Mouse (Mus musculus): ENCODE data around the gene Asl.

Gene Asl

DNA sequence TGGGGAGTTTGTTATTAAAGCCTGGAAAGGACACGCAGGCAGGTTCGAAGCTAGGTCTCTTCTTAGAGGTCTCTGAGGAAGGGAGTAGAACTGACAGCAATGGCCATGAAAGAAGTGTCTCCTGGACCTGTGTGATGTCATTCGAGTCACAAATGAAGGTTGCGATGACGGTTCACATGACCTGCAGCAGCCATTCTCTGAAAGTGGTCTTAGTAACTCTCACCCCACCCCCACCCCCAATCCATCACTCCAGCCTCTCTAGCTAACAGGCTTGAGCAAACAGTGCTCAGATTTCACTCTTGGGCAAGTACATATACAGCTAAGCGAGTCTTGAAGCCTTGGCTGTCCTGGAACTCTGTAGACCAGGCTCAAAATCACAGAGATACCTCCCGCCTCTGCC lies 25.8 kb downstream of the Asl start:
- no peak for DNase-seq (ENCODE audit: low spot score)

DNA sequence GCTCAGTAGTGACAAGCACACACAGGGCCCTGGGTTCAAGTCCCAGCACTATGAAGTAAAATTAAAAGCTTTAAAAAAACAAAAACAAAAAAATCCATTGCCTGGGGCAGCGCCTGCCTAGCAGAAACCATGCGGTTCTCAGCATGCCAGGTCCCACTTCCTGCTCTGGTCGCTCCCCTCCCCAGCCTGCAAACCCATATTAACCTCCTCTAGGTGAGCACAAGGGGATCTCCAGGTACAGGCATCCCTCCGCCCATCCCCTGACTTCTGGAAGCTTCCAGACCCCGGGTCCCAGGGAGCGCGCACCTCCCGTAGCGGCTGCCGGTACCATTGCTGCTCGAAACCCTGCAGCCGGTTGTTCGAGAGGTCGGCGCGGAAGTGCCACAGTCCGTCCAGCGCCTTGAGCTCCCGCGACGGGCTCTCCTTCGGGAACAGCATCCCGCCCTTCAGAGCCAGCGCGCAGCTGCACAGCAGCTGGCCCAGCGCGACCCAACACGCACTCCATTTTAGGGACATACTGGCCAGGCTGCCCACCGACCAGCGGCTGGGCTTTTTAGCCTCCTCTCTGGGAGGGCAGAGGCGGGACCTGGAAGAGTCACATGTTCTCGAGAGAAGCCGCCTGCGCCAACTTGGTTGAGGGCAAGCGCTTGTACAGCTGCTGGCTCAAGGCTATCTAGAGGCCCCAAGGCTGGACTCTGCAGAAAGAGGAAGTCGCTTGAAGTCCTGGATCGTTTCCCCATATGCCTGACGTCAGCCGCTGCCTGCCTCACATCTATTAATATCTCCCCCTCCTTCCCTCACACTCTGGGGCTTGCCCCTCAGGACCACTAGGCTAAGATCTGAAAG lies 26.5 kb downstream of the Asl start, which contains the start of gene Gusb:
Gene Gusb, minus strand, starts transcription at position 749 of the 846 bp plus-strand sequence.
- DNase-seq (ENCODE audit: low spot score), result peak; percentile 81

DNA sequence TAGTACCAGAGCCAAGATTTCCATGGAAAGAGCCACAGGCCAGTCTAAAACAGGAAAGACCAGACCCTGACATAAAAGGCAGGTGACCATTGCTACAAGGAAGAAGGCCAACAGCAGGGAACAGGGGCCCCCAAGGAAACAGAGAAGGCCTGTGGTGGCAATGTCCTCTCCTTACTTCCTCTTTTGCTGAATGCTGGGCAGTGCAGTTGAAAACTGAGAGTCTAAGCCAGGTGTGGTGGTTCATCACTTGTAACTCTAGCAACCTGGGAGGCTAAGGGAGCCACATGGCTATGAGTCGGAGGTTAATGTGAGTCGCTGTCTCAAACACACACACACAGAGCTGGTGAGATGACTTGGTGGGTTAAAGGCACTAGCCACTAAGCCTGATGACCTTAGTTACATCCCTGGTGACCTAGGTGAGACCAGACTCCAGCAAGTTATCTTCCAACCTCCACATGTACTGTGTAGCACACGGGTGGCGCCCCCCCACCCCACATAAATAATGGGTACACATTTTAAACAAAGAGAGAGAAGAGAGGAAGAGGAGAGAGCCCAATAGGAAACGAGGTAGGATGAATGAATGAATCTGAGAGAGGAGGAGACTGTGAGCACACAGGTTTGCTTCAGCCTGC lies 27.6 kb downstream of the Asl start:
- DNase-seq (ENCODE audit: low spot score), result no peak

DNA sequence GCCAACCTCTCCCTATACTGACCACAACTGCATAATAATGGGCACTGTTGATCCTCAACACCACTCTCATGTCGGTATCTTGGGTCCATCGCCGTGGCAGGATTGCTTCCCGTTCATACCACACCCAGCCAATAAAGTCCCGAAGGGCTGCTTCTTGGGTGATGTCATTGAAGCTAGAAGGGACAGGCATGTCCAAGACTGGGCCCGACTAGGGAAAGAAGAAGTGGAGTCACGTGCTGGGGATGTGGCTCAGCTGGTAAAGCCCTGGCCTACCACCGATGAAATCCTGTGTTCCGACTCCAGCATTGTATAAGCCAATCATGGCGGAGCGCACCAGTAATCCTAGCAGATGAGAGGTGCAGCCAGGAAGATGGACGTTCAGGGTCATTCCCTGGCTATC lies 28.3 kb downstream of the Asl start:
- no peak for DNase-seq (ENCODE audit: low spot score)

DNA sequence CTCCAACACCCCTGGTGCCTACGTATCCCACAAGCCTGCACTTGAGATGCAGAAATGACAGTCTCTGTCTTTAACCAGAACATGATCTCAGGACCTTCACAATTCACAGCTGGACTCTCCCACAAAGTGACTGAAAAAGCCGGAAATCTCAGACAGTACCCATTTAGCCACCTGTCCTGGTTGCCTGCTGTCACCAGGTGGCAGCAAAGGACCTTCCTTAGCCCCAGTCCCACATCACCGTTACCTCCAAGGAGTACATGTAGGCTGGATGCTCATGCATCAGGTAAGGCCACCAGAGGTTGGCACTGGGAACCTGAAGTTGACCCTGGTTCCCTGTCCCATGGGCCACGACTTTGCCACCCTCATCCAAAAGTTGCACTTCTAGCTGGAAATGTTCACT lies 29.9 kb downstream of the Asl start:
- no peak for DNase-seq (ENCODE audit: low spot score)

DNA sequence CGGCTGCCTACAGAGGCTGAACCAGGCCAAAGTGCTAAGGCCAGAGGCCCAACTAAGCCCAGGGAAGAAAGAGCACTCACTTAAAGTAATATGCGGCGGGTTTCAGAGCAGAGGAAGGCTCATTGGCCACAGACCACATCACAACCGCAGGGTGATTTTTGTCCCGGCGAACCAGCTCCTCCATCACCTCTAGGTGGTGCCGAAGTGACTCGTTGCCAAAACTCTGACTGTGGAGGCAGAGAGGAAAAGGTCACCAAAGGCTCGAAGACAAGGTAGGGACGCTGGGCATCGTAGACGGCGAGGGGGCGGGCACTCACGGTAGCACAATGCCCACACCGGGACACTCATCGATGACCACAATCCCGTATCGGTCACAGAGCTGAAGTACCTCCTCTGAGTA lies 31.3 kb downstream of the Asl start:
- DNase-seq (ENCODE audit: low spot score), result no peak

DNA sequence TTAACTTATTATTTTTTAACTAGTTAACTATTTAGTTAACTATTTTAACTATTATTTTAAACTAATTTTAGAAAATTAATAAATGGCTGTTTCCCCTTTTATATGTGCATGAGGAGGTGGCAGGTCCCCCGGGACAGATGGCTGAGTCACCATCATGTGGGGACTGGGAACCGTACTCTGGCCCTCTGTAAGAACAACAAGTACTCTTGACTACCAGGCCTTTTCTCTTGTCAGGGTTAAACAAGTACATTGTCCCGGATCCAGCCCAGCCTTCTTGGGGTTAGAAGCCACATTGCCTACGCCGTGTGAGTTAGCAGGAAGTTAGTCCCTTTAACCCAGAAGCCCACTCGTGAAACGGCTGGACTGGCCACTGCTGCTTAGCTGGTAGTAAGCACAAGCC lies 34.1 kb downstream of the Asl start:
- no peak for DNase-seq (ENCODE audit: low spot score)

DNA sequence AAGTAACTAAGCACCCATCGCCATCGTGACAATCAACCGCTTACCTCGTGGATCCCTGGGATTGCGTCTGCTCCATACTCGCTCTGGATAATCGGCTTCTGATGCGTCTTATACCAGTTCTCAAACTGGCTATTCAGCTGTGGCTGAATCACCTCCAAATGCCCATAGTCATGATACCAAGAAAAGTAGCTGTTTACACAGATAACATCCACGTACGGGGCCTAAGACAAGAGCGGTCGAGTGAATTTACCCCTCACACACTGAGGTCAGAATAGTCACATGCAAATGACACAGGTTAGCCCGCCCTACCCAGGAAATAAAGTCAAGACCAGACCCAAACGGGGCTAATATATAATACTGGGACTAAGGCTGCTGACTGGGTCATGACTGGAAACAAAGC lies 35.7 kb downstream of the Asl start:
- DNase-seq (ENCODE audit: low spot score), result no peak

DNA sequence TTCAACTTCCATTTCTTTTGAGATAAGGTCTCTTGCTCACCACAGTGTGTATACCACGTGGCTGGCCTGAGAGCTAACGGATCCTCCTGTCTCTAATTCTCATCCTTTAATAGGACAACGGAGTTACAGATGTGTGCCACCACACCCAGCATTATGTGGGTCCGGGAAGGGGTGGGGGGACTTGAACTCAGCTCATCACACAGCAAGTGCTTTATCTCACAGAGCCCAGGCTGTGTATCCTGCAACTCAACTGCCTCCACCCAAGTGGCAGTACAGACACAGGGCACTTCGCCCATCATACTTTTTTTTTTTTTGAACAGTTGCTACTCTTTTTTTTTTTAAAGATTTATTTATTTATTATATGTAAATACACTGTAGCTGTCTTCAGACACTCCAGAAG lies 37.1 kb downstream of the Asl start:
- DNase-seq (ENCODE audit: low spot score), result no peak

DNA sequence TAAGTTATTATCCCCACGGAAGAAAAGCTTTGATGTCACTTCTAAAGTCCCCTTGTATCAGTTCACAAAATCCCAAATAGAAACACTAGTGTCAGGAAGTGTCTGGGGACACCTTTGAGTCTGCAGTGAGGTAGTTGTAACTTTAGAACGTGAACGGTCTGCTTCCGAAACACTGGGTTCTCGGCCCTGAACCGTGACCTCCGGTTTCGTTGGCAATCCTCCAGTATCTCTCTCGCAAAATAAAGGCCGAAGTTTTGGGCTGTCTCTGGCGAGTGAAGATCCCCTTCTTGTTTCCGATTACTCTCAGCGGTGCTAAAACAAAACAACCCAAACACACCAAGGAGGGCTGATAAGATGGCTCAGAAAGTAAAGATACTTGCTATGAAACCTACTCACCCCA lies 39.7 kb downstream of the Asl start:
- DNase-seq (ENCODE audit: low spot score), result no peak

DNA sequence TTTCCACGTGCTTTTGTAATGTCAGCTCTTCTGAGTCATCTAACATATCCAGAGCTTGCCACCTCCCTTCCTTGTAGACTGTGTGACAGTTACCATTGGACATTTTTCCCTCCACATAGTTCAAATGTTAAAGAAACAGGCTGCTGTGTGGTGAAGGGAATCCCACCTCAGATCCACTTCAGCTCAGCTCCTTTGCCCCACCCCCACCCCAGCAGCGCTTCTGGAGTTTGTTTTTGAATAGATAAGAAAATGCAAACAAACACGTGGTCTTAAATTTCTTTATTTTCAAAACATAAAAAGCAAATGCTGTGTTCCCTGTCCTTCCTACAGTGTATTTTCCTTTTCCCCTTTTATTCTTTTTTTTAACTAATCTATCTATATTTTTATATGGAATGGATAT lies 48.8 kb downstream of the Asl start:
- DNase-seq (ENCODE audit: low spot score), result no peak

DNA sequence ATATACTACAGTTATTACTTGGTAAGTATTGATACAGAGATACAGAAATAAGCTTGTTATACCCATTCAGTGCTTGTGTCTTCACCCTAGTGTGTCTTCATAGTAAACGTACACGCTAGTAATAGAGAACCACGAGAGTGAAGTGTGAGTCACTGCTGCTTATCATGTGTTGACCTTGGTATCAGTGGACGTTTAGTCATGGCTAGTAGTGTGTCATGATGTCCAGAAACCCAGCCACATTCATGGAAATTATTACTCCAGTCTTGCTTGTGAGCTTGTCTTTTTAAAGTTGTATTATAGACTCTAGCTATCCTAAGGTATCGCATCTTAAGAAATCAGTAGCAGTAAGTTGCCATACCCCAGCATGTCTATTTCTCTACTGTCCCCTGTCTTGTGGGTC lies 50.4 kb downstream of the Asl start:
- no peak for DNase-seq (ENCODE audit: low spot score)

DNA sequence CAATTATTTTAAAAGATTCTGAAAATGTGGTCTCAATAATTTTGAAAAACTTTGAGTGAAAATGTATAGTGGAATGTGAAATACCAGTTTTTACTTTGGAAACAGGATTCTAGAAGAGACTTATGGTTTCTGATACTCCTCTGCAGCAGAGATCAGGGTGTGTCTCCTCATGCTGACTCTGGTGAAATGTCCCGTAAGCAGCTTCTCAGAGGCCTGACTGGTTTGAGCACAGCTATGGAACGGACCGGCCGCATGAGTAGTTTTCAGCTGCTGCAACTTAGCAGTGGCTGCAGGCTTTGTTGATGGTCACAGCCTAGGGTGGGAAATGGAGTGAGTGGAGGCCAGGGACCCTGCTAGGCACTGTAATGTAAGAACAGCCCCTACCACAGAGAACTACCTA lies 51.3 kb downstream of the Asl start:
- no peak for DNase-seq (ENCODE audit: low spot score)

DNA sequence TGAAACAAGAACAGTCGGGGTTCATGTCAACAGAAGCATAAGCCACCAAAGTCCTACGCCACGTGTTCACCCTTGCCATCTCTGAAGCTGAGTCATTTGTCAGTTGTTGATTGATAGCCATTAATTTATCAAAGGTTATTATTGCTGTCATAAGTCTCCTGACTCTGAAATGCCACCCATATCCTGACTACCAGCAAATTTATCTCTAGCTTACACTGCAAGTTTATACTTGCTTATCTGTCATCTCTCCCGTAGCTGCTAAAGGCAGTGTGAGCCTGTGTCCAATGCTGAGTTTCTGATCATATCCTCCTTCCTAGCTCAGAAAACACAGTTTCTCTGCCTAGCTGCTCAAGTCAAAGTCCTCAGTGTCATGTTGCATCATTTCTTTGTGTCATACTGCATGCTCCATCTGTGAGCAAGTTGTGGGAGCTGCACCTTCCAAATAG lies 54.2 kb downstream of the Asl start:
- DNase-seq (ENCODE audit: low spot score), result no peak

DNA sequence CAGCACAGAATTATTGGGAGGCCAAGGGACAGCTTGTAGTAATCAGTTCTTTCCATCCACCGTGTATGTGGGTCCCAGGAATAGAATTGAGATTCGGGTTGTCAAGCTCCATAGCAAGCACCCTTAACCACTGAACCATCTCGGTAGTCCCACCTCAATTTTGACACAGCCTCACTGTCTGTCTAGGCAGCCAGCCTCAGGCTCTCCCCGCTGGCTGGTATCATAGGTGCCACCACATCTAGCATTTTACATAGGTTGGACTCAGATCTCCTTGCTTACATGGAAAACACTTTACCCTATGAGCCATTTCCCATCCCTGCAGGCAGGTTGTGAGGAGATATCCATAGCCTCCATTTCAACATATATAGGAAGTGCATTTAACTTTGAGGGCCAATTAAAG lies 54.7 kb downstream of the Asl start:
- no peak for DNase-seq (ENCODE audit: low spot score)

DNA sequence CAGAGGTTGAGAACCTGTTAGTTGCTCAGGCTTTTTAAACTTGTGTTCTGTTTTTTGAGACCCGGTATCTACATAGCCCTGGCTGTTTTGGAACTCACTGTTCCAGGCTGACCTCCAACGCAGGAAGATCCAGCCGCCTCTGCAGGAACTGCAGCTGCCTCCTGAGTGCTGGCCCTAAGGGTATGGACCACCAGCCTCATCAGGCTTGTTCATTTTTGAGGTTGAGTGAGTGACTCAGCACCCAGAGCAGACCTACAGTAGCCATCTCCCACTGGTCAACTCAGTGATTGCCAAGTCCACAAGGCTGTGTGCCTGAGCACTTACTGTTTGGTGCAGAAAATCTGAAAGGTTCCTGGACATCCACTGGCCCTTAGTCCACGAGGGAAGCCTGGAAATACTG lies 57.6 kb downstream of the Asl start:
- peak; percentile 24 for DNase-seq (ENCODE audit: low spot score)

DNA sequence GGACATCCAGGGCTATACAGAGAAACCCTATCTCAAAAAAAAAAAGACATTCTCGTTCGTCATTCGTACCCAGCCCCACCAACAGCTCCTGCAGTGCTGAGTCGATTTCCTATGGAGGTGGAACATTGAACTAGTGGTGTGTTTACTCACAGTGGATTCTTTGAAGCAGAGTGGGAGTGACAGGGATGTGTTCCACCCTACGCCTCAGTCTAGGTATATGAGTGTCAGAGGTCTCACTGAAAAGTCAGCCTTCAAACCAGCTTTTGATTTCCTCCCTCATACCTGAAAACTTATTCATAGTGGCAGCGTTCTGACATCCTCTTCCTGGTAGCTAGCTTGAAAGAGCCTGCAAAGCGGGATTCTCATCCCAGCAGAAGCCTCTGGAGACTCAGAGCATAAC lies 60.6 kb downstream of the Asl start:
- DNase-seq (ENCODE audit: low spot score), result no peak

DNA sequence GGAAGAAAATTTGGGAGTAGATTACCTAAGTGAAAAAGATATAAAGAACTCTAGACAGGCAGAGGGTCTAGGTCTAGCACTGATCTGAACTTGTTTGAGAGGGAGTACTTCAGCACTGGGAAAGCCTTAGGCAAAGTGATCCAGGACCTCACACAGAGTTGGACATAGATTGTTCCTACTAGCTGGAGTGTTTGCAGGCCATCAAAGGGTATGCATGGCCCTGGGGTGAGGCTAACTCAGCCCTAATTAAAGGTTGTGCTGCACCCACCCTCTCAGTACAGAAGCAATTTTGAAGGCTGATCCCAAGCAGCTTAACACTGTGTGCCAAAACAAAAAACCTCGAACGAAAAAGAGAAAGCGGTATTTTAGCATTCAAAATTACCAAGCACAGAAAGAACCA lies 62.6 kb downstream of the Asl start:
- no peak for DNase-seq (ENCODE audit: low spot score)

DNA sequence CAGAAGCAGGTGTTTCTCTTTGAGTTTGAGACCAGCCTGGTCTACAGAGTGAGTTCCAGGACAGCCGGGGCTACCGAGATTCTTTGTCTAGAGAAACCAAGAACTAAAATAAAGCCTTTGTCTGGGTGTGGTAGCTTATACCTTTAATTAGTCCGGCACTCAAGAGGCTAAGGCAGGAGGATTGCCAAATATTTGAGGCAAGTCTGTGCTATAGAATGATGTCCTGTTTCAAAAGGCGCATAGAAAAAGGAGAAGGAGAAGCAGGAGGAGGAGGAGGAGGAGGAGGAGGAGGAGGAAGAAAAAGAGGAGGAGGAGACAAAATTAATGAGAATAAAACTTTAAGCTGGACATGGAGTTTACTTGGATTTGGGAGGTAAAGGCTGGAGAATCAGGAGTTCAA lies 65.8 kb downstream of the Asl start:
- no peak for DNase-seq (ENCODE audit: low spot score)

All from testis, postnatal 14 days (tissue).